Mouse (Mus musculus) hematopoietic stem cell, adult 5-6 weeks (primary cell): Measurements from ENCODE around the gene Arhgef26. TPM values are rescaled to one million over a fixed set of nuclear protein-coding genes. Genes with fewer than 3 reads are reported as not detected.

Source experiments
- ATAC-seq, 2 experiments: fragments of 125-278 bp in 1 of 2; replicated peaks in 1 of 2; 2 replicates each; pipeline ENCODE4 v1.8.0; 2016 to 2017; ENCODE audit warnings: inconsistent platforms in 2 of 2, mild to moderate bottlenecking in 2 of 2, moderate number of reproducible peaks in 2 of 2, low read depth in 1 of 2, moderate TSS enrichment in 1 of 2; ENCODE audit not compliant: low FRiP score in 2 of 2, poor library complexity in 2 of 2, severe bottlenecking in 2 of 2, insufficient read depth in 1 of 2, low TSS enrichment in 1 of 2
- total RNA-seq: library from RNA; stranded (forward); fragments of 172-1452, 232-1000 nt; gene quantifications from 2 replicates; pipeline ENCODE4 v1.2.3, GENCODE M21; 2017

The Arhgef26 gene
- total RNA-seq, 1 experiment from 2014 or later: not detected

DNA sequence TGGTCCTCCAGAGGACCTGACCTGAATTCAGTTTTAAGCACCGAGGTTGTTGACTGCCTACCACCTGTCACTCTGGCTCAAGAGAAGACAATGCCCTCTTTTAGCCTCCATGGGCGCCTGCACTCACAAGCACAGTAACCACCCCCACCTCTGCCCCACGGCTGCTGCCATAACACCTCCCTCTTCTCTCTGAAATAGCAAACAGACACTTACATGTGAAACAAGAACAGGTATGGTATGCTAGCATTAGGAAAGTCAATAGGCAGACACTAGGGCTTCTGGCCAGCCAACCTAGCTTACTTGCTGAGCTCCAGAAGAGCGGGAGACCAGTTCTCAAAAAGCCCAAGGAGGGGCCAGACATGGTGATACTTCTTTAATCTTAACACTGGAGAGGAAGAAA lies 161.2 kb downstream of the Arhgef26 start:
- ATAC-seq: no peak

DNA sequence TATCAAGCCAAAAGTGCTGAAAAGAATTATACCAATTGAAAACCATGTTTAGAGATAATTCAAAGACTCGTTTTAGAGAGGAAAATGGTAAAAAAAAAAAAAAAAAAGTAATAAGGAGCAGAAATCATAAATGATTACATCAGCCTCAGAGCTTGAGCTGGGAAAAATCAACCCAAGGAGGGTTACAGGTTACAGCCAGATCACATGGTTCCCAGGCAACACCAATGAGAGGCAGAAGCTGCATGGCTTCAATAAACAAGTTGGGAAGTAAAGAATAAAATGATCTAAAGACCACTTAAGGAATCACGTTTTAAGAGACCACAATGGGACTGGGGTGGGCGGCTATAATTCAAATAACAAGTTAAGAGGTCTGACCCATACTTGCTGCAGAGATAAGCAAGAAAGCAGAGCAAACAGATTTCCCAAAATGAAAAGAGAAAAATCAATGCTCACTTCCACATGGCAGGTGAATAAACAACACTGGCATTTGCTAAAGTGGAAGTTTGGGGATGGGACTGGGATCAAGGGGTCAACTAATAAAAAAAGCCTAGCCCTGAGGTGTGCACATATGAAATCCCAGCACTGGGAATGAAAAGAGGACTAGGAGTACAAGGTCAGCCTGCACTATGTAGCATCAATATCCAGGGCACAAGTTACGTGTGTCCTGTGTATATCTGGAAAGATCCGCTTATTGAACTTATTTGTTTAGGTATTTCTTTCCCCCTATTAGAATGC lies 167.2 kb downstream of the Arhgef26 start:
- ATAC-seq: no peak

DNA sequence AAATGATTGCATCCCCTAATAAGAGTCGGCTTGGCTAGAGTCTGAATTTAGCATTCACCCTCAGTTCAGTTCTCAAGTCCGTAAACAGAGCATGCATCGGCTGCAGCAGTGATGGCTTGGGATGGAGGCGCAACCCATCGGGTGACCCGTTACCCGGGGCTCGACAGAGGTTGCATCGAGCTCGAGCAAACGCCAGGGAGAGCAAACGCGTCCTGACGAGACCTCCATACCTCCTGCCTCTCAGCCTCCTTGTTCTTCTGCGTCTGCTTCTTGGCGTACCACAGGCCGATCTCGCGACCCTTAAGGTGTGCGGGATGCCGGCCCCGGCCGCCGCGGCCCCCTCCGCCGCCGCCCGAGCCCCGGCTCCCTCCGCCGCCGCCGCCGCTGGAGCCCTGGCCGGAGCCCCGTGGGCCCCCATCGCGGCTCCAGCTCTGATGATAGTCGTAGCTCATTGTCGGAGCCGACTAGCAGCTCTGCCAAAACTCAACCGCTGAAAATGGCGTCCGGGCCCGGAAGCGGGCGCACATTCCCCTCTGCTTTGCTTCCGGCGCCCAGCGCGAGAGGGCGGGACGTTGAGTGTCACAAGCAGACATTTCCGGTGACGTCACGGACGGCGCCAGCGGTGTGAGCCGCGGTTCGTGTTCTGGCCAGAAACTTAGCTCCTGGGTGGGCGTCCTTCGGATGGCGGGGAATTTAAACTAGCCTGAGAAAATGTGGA lies 168.5 kb downstream of the Arhgef26 start, which contains the start of gene Dhx36:
TSS of gene Dhx36 (minus strand) at position 517 of the 718 bp plus-strand sequence.
- peak; percentile 99 for ATAC-seq

DNA sequence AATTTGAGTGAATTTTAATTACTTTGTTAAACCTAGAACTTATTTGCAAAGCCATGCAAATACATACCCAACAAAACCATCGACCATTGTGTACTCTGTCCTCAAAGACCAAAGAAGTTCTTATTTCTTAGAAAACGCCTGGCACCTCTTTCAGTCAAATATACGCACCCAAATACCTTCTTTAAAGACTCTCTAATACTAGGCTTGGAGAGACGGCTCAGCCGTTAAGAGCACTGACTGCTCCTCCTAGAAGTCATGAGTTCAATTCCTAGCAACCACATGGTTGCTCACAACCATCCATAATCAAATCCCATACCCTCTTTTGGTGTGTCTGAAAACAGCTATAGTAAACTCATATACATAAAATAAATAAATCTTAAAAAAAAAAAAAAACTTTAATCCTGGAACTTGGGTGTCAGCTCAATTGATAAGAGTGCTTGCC lies 169.1 kb downstream of the Arhgef26 start:
- no peak for ATAC-seq

Other genes with a start within 250 kb of the Arhgef26 start
- 58.7 and 60.5 TPM in 2 replicates for gene Dhx36, start 168.7 kb downstream of the Arhgef26 start, total RNA-seq